Mouse (Mus musculus): Measurements from ENCODE around the gene Fbxl8. TPM values are rescaled to one million over a fixed set of nuclear protein-coding genes. Genes with fewer than 3 reads are reported as not detected.

Gene Fbxl8
- polyA plus RNA-seq, 1 experiment = 0.51 TPM

GRCm38 (mm10) chr8:105276292-105277120, 12.1 kb downstream of the Fbxl8 start:
- TF ChIP-seq POLR2A (IDR thresholded peaks at IDR 0.05; ENCODE audit: control insufficient read depth, low read depth, low read length) (no peak), CTCF (IDR thresholded peaks at IDR 0.05; ENCODE audit: control insufficient read depth, insufficient read depth, insufficient replicate concordance, low read depth, low read length) (no peak)
- Histone ChIP-seq H3K4me3 (ENCODE audit: control insufficient read depth, low read depth, low read length) (peak overlapping the region; percentile 33), H3K27ac (ENCODE audit: control insufficient read depth, insufficient read depth, low read depth, low read length) (no peak overlapping the region), H3K36me3 (ENCODE audit: control insufficient read depth, insufficient read depth, low read length) (no peaks in the 10 kb centered on the region), H3K27me3 (ENCODE audit: control insufficient read depth, insufficient read depth, low read length) (no peaks in the 10 kb centered on the region), H3K4me1 (ENCODE audit: control insufficient read depth, insufficient read depth, low read length) (peaks cover 12% of the 10 kb centered on the region)

DNA sequence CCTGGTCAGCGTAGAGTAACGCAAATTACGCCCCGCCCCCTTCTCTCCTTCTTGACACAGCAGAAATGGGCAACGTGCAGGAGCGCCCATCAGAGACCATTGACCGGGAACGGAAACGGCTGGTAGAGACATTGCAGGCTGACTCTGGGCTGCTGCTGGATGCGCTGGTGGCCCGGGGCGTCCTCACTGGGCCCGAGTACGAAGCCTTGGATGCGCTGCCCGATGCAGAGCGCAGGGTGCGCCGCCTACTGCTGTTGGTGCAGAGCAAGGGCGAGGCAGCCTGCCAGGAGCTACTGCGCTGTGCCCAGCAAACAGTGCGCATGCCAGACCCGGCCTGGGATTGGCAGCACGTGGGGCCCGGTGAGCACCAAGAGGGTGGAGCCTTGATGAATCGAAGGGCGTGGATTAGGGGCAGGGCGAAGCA, 14.5 kb downstream of the Fbxl8 start:
- no peaks in the 10 kb centered on the region for H3K36me3 ChIP-seq (ENCODE audit: control insufficient read depth, insufficient read depth, low read length)
- peaks cover 12% of the 10 kb centered on the region for H3K4me1 ChIP-seq (ENCODE audit: control insufficient read depth, insufficient read depth, low read length)
- TF ChIP-seq CTCF (IDR thresholded peaks at IDR 0.05; ENCODE audit: control insufficient read depth, insufficient read depth, insufficient replicate concordance, low read depth, low read length) (no peak), POLR2A (IDR thresholded peaks at IDR 0.05; ENCODE audit: control insufficient read depth, low read depth, low read length) (no peak)
- peak overlapping the region; percentile 23 for H3K4me3 ChIP-seq (ENCODE audit: control insufficient read depth, low read depth, low read length)
- H3K27ac ChIP-seq (ENCODE audit: control insufficient read depth, insufficient read depth, low read depth, low read length) = no peak overlapping the region
- no peaks in the 10 kb centered on the region for H3K27me3 ChIP-seq (ENCODE audit: control insufficient read depth, insufficient read depth, low read length)

DNA sequence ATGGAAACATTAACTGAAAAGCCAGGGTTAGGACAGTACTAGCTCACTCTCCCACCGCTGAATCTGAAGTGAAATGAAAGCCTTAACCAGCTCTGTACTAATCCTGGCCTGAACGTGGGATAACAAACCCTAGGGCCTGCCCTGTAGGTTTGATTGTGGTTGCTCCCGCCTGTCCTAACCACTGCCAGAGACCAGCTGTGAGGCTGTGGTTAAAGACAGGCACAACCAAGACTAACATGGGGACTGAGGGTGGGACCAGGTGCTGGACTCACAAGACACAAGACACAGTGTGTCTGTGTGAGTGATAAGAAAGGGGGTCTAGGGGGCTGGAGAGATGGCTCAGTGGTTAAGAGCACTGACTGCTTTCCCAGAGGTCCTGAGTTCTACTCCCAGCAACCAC, 16.1 kb downstream of the Fbxl8 start:
- Histone ChIP-seq H3K27me3 (ENCODE audit: control insufficient read depth, insufficient read depth, low read length) (no peaks in the 10 kb centered on the region), H3K4me1 (ENCODE audit: control insufficient read depth, insufficient read depth, low read length) (peaks cover 12% of the 10 kb centered on the region), H3K4me3 (ENCODE audit: control insufficient read depth, low read depth, low read length) (no peak overlapping the region), H3K27ac (ENCODE audit: control insufficient read depth, insufficient read depth, low read depth, low read length) (no peak overlapping the region), H3K36me3 (ENCODE audit: control insufficient read depth, insufficient read depth, low read length) (no peaks in the 10 kb centered on the region)
- TF ChIP-seq POLR2A (IDR thresholded peaks at IDR 0.05; ENCODE audit: control insufficient read depth, low read depth, low read length) = no peak
- no peak for TF ChIP-seq CTCF (IDR thresholded peaks at IDR 0.05; ENCODE audit: control insufficient read depth, insufficient read depth, insufficient replicate concordance, low read depth, low read length)

DNA sequence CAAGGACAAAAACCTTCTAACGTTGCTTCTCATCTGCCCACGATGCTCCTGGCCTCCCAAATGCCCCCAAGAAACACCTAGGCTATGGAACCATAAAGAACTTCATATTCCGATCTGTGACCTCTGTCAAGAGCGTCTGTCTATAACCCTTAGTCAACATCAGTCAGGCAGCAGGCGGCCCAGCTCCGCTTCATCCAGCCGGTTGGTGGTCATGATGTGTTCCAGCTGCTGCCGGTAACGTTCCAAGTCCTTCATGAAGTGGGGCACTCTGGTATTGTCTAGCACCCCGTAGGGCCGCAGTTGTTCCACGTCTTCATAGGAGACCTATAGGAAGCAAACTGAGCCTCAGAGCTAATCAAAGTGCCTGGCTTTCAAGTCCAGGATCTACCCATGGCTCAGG, 17.4 kb downstream of the Fbxl8 start:
- no peaks in the 10 kb centered on the region for H3K36me3 ChIP-seq (ENCODE audit: control insufficient read depth, insufficient read depth, low read length)
- no peaks in the 10 kb centered on the region for H3K27me3 ChIP-seq (ENCODE audit: control insufficient read depth, insufficient read depth, low read length)
- peaks cover 7% of the 10 kb centered on the region for H3K4me1 ChIP-seq (ENCODE audit: control insufficient read depth, insufficient read depth, low read length)
- H3K27ac ChIP-seq (ENCODE audit: control insufficient read depth, insufficient read depth, low read depth, low read length) = no peak overlapping the region
- no peak for TF ChIP-seq POLR2A (IDR thresholded peaks at IDR 0.05; ENCODE audit: control insufficient read depth, low read depth, low read length)
- no peak overlapping the region for H3K4me3 ChIP-seq (ENCODE audit: control insufficient read depth, low read depth, low read length)

DNA sequence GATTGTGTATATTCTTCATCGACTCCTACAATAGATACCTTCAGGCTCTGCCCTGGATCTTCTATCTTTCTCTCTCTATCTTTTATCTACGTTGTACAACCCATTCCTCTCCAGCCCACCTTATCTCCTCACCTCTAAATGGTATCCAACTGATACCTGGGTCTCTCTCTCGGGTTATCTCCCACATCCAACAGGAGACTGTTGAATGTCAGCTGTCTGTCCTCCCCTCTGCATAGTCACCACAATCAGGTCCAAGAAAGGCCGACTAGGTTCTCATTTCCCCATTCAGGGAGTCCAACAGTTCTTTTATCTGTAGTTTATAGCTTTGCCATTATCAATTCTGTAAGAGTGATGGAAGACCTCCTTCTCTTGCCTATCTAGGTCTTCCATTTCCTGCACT, 17.8 kb downstream of the Fbxl8 start:
- H3K27me3 ChIP-seq (ENCODE audit: control insufficient read depth, insufficient read depth, low read length) = no peaks in the 10 kb centered on the region
- TF ChIP-seq CTCF (IDR thresholded peaks at IDR 0.05; ENCODE audit: control insufficient read depth, insufficient read depth, insufficient replicate concordance, low read depth, low read length) (no peak), POLR2A (IDR thresholded peaks at IDR 0.05; ENCODE audit: control insufficient read depth, low read depth, low read length) (no peak)
- H3K4me3 ChIP-seq (ENCODE audit: control insufficient read depth, low read depth, low read length) = no peak overlapping the region
- peaks cover 7% of the 10 kb centered on the region for H3K4me1 ChIP-seq (ENCODE audit: control insufficient read depth, insufficient read depth, low read length)
- H3K27ac ChIP-seq (ENCODE audit: control insufficient read depth, insufficient read depth, low read depth, low read length) = no peak overlapping the region
- no peaks in the 10 kb centered on the region for H3K36me3 ChIP-seq (ENCODE audit: control insufficient read depth, insufficient read depth, low read length)

DNA sequence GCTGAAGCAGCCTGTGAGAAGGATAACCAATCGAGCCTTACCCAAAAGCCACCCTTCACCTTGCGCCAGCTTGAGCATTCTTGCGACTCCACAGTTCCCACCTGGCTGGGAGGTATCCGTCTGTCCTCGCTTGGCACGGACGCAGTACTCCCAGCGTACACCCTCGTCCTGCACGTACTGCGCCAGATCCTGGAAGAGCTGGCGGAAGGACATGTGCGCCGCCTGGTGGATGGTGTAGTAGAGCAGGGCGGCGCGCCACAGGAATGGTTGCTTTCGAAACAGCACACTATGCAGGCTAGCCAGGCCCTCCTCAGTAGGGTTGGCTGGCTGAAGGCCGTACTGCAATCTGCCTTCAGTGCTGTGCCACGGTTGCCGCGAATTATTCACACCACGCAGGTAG, 18.6 kb downstream of the Fbxl8 start:
- H3K36me3 ChIP-seq (ENCODE audit: control insufficient read depth, insufficient read depth, low read length) = no peaks in the 10 kb centered on the region
- peaks cover 7% of the 10 kb centered on the region for H3K4me1 ChIP-seq (ENCODE audit: control insufficient read depth, insufficient read depth, low read length)
- no peak for TF ChIP-seq POLR2A (IDR thresholded peaks at IDR 0.05; ENCODE audit: control insufficient read depth, low read depth, low read length)
- TF ChIP-seq CTCF (IDR thresholded peaks at IDR 0.05; ENCODE audit: control insufficient read depth, insufficient read depth, insufficient replicate concordance, low read depth, low read length) = peak; percentile 76; the same call in 1 of the 2 replicates
- H3K4me3 ChIP-seq (ENCODE audit: control insufficient read depth, low read depth, low read length) = peak overlapping the region; percentile 23
- H3K27me3 ChIP-seq (ENCODE audit: control insufficient read depth, insufficient read depth, low read length) = no peaks in the 10 kb centered on the region
- H3K27ac ChIP-seq (ENCODE audit: control insufficient read depth, insufficient read depth, low read depth, low read length) = no peak overlapping the region

GRCm38 (mm10) chr8:105285514-105285913, 21.1 kb downstream of the Fbxl8 start:
- no peaks in the 10 kb centered on the region; the same call in 1 of the 2 replicates for H3K27me3 ChIP-seq (ENCODE audit: control insufficient read depth, insufficient read depth, low read length)
- peaks cover 14% of the 10 kb centered on the region for H3K4me1 ChIP-seq (ENCODE audit: control insufficient read depth, insufficient read depth, low read length)
- H3K27ac ChIP-seq (ENCODE audit: control insufficient read depth, insufficient read depth, low read depth, low read length) = no peak overlapping the region
- TF ChIP-seq POLR2A (IDR thresholded peaks at IDR 0.05; ENCODE audit: control insufficient read depth, low read depth, low read length) = no peak
- TF ChIP-seq CTCF (IDR thresholded peaks at IDR 0.05; ENCODE audit: control insufficient read depth, insufficient read depth, insufficient replicate concordance, low read depth, low read length) = no peak
- peak overlapping the region; percentile 23 for H3K4me3 ChIP-seq (ENCODE audit: control insufficient read depth, low read depth, low read length)
- no peaks in the 10 kb centered on the region for H3K36me3 ChIP-seq (ENCODE audit: control insufficient read depth, insufficient read depth, low read length)

Measured in testis, adult 2 months (tissue).